Mouse (Mus musculus): ENCODE measurements around the gene Zic2. TPM values are rescaled to one million over a fixed set of nuclear protein-coding genes. Genes with fewer than 3 reads are reported as not detected.

The Zic2 gene
- polyA plus RNA-seq (2012; ENCODE audit: low replicate concordance): 0.11 TPM in 1 of 2 replicates, not detected in the other

GRCm38 (mm10) chr14:122474891-122475556 lies at the start of gene Zic2:
Zic2 (plus strand) TSS chr14:122475435.

DNA sequence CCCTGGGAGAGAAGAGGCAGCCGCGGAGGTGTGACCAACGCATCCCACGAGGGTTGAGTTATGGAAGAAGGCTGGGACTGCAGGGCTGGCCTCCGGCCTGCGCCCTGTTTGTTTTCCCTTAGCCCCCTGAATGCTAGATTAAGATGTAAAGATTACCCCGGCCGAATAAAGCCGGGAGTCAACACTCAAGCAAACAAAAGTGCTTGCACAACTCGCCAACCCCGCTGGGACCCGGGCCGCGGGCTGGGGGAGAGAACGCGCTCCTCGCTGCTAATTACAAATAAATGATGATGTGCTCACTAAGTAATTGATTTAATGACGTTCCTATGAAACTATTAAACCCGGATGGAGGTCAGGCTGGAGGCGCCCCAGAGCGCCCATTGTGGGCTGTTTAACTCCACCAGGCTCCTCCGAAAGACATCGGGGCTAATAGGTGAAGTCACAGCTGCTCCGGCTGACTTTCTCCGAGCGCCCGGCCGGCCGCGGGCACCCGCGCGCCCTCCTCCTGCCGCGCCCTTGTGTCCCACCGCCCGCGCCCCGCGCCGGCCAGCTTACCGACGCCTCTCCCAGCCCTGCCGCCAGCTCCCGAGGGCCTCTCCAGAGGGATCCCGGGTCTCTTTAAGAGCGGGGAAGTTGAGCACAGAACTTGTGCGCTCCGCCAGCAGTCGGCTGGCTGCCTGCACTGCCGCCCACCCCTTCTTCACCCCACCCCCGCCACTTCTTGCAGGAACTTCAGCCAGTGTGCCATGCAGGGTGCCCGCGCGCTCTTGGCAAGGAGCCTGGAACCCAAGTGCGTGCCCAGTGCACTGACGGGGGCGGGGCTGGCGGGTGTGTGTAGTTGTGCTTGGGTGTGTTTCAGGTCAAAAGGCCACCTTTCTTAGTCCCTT lies 24.5 kb upstream of the Zic2 start, which contains the start of gene Gm5089:
TSS of gene Gm5089 (minus strand) at position 620 of the 887 bp plus-strand sequence.

GRCm38 (mm10) chr14:122464763-122465741 lies 10.2 kb upstream of the Zic2 start, which contains the start of gene Zic5:
Zic5 (minus strand) TSS chr14:122465677.

GRCm38 (mm10) chr14:122490441-122491328 lies 15.4 kb downstream of the Zic2 start, which contains the start of gene Gm10837:
Gm10837 (plus strand) TSS chr14:122490586.

Other genes starting within 250 kb of the Zic2 start
- not detected in 2 replicates for gene Gm5089, start 24.3 kb upstream of the Zic2 start, polyA plus RNA-seq (2012; ENCODE audit: low replicate concordance)
- gene Zic5, start 9.8 kb upstream of the Zic2 start, polyA plus RNA-seq (2012; ENCODE audit: low replicate concordance): 0.06 TPM in 1 of 2 replicates, not detected in the other
- gene Gm10837, start 15.2 kb downstream of the Zic2 start, polyA plus RNA-seq (2012; ENCODE audit: low replicate concordance): 0.11 TPM in 1 of 2 replicates, not detected in the other
- gene Pcca, start 58.9 kb downstream of the Zic2 start, polyA plus RNA-seq (2012; ENCODE audit: low replicate concordance): 4.7 and 10.1 TPM in 2 replicates